Mouse (Mus musculus) Muller cell, postnatal 12 days (primary cell): ENCODE results near the gene Gm13539.

Experiments
- DNase-seq: peaks from one replicate; pipeline ENCODE4 v3.0.0-alpha.2; 2015; ENCODE audit errors: inconsistent ontology term

Gene Gm13539

GRCm38 (mm10) chr2:25828344-25828947, 46.4 kb downstream of the Gm13539 start:
- DNase-seq = no peak

- DNase-seq = no peak
These were observed 48.7 kb downstream of the Gm13539 start for GRCm38 (mm10) chr2:25830786-25831185.

DNA sequence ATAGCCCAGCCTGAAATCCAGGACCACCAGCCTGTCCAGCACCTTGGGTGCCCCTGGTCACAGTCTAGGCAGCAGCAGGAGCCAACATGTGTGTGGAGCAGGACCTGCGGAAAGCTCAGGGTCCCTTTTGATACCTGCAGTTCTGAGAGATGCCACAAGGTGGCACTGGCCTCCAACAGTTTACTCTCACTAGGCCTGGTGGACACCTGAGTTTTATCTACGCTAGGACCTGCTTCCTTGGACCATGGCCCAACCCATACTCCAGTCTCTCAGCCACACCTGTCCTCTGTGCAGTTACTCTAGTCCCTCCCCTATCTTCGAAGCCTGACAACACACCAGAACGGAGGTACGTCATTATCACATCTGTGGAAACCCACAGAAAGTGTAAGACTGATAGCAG, 54.2 kb downstream of the Gm13539 start:
- peak; percentile 42 for DNase-seq
